Mouse (Mus musculus) midbrain, embryonic 10.5 days (tissue): ENCODE measurements at regions not wholly inside any gene's neighbourhood (a gene's known extent, or its start where the extent isn't known, plus 50 kb on each side); places are given as distances from the start of the nearest gene placed in this dataset.

Experiments
- DNase-seq: peaks from one replicate; pipeline ENCODE4 v3.0.0-alpha.2; 2017; ENCODE audit warnings: low spot score
- H3K27ac ChIP-seq: fragments of 300-500 bp; sonication (generic); replicated peaks from 2 replicates; pipeline ENCODE4 v1.5.1; 2016; ENCODE audit warnings: mild to moderate bottlenecking
- H3K27me3 ChIP-seq: fragments of 300-500 bp; sonication (generic); 2 replicates; pipeline ENCODE4 v1.6.1; 2016; ENCODE audit warnings: low read depth, mild to moderate bottlenecking; ENCODE audit not compliant: poor library complexity, severe bottlenecking
- H3K36me3 ChIP-seq: fragments of 300-500 bp; sonication (generic); 2 replicates; pipeline ENCODE4 v1.6.1; 2016; ENCODE audit warnings: mild to moderate bottlenecking, moderate library complexity
- H3K4me1 ChIP-seq: fragments of 300-500 bp; sonication (generic); 2 replicates; pipeline ENCODE4 v1.6.1; 2016
- H3K4me3 ChIP-seq: fragments of 300-500 bp; sonication (generic); 2 replicates; pipeline ENCODE4 v1.5.1; 2016; ENCODE audit warnings: mild to moderate bottlenecking, moderate library complexity
- H3K9me3 ChIP-seq: fragments of 300-500 bp; sonication (generic); replicated peaks from 2 replicates; pipeline ENCODE4 v1.6.1; 2016; ENCODE audit warnings: mild to moderate bottlenecking
- WGBS: fragments of 180-500 bp; shearing (Covaris S2); methylation state at CpG from one replicate; pipeline ENCODE4 v1.1.7; 2016; 5-methylcytosine and 5-hydroxymethylcytosine counted together

DNA sequence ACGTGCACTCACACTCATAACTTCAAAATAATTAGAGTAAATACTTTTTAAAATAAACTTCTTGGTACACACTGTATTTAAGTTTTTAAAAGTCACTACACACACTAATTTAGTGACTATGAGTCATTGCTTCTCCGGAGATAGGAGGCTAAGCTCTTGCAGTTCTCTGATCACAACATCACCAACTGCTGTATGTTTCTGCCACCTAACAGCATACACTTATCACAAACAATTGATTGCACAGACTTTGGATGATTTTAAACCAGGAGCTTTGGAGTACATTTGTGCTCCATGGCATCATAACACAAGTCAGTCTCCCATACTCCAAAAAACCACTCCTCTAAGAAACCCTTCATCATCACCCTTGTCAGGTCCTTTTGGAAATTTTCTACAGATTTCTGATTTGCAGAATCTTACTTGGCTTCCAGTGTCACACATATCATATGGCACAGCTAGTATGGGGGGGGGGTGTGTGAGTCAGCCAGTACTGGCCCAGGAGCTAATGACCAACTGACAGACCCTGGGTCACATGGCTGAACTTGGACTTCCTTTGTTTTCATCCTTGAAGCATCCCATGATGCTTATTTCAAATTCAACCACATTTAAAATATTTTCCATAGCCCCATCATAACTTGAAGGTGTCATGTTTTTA, 179.1 kb upstream of the Tmtc1 start:
- no peaks in the 10 kb centered on the region for H3K27me3 ChIP-seq
- H3K27ac ChIP-seq = no peak overlapping the region
- H3K36me3 ChIP-seq = no peaks in the 10 kb centered on the region
- DNase-seq = no peak
- no peak overlapping the region for H3K4me3 ChIP-seq
- WGBS = 93% methylated on average over 2 of the region's 2 CpGs
- H3K4me1 ChIP-seq = no peaks in the 10 kb centered on the region
- H3K9me3 ChIP-seq = no peaks in the 10 kb centered on the region

DNA sequence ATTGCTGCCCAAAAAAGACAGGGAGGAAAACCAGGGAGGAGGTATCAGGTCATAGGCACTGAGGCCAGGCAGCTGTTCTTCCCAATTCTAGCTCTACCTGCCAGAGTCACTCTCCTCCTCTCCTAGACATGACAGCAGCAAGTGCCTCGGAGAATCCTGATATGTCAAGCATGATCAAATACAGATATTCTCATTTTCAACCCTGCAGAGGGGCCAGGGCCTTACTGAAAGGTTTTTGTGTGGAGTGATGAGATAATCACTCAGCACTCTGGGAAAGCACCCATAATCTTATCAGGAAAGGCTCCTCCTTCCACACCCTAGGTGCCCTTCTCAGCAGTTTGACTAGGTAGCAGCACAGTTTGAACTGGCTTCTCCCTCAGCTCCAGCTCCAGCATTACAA, 175.8 kb upstream of the Tmtc1 start:
- Histone ChIP-seq H3K4me1 (peaks cover 12% of the 10 kb centered on the region), H3K36me3 (no peaks in the 10 kb centered on the region), H3K9me3 (no peaks in the 10 kb centered on the region), H3K27me3 (no peaks in the 10 kb centered on the region), H3K27ac (no peak overlapping the region), H3K4me3 (no peak overlapping the region)
- 81% methylated on average over 1 of the region's 1 CpGs for WGBS
- DNase-seq = no peak

DNA sequence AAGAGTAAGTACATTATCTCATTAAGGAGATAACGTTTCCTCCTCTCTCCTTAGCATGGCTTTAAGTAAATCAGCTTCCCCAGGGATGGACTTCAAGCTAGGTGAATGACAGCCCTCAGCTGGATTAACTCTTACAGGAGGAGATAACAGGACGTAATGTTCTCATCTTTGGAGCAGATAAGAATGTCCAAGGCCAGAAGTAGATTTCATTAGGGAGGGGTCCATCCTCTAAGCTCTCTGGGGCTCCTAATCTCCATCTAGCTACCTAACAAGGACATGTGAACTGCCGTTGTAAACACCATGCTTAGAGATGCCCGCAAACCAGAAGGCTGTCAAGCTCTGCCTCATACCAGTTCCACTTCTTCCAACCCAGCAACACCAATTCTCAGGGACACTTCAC, 171.7 kb upstream of the Tmtc1 start:
- DNase-seq = no peak
- WGBS = 26% methylated on average over 4 of the region's 4 CpGs
- no peaks in the 10 kb centered on the region for H3K36me3 ChIP-seq

DNA sequence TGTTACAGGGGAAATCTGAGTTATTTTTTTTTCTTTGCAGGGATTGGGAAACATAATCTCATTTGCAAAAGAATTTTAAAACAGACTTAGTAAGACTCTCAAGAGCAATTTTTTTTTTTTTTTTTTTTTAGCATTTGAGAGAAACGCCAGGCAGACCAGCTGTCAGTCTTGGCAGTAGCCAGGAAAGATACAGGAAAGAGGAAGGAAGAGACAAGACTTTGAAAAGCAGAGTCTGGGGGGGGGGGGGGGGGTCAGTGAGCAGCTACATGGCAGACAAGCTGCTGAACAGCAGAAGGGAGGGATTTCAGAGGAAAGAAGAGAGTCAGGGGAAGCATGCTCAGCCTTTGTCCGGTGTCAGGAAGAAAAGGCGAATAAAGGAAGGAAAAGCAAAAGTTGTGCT, 171.3 kb upstream of the Tmtc1 start:
- Histone ChIP-seq H3K27me3 (no peaks in the 10 kb centered on the region), H3K36me3 (no peaks in the 10 kb centered on the region)
- no peak for DNase-seq

More for the DNA sequence above, 171.7 kb upstream of the Tmtc1 start:
- no peaks in the 10 kb centered on the region for H3K27me3 ChIP-seq
- no peaks in the 10 kb centered on the region for H3K9me3 ChIP-seq
- no peak overlapping the region for H3K4me3 ChIP-seq
- 0 out of 2 replicates have a peak overlapping the region, but pooled peaks have one; percentile 33 for H3K27ac ChIP-seq
- H3K4me1 ChIP-seq = peaks cover 15% of the 10 kb centered on the region

DNA sequence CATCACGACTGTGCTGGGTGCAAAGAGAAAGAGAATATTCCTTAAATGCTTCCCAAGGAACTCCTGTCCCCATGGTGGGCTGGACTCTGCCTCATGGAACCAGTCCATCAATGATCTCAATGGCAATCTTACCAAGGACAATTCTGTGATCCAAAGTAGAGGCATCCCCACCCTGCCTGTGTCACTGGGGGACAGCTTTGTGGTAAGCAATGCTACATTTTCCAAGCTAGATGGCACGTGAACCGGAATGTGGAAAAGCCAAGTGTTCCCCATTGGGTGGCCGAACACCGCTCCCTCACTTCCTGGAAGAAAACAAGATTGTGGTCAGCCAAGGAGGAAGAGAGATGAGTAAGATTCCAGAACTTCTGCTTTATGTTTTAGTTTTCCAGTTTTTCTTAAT, 164.7 kb upstream of the Tmtc1 start:
- WGBS = 89% methylated on average over 5 of the region's 5 CpGs

More for the DNA sequence above, 171.3 kb upstream of the Tmtc1 start:
- Histone ChIP-seq H3K4me1 (peaks cover 15% of the 10 kb centered on the region), H3K27ac (no peak overlapping the region), H3K9me3 (no peaks in the 10 kb centered on the region), H3K4me3 (no peak overlapping the region)
- 31% methylated on average over 3 of the region's 3 CpGs for WGBS

DNA sequence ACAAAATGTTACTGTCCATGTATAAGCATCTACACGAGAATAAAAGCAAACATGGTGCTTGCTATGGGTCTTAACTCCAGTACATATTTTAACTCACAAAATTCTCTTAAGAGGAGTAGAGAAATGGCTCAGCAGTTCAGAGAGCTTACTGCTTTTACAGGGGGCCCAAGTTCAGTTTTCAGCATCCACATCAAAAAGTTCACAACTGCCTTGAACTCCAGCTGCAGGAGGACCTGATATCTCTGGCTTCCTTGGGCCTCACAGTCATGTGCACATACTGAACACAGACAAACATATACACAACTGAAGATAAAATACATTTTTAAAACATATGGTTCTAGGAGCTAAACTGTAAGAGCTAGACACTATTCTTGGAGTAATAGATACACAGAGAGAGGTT, 161.0 kb upstream of the Tmtc1 start:
- Histone ChIP-seq H3K4me1 (no peaks in the 10 kb centered on the region), H3K4me3 (no peak overlapping the region), H3K27me3 (no peaks in the 10 kb centered on the region), H3K9me3 (no peaks in the 10 kb centered on the region), H3K27ac (no peak overlapping the region), H3K36me3 (no peaks in the 10 kb centered on the region)
- 89% methylated on average over 1 of the region's 1 CpGs for WGBS
- DNase-seq = no peak

More for the DNA sequence above, 164.7 kb upstream of the Tmtc1 start:
- Histone ChIP-seq H3K27ac (no peak overlapping the region), H3K36me3 (no peaks in the 10 kb centered on the region), H3K27me3 (no peaks in the 10 kb centered on the region), H3K4me1 (no peaks in the 10 kb centered on the region), H3K9me3 (no peaks in the 10 kb centered on the region), H3K4me3 (no peak overlapping the region)
- DNase-seq = no peak

DNA sequence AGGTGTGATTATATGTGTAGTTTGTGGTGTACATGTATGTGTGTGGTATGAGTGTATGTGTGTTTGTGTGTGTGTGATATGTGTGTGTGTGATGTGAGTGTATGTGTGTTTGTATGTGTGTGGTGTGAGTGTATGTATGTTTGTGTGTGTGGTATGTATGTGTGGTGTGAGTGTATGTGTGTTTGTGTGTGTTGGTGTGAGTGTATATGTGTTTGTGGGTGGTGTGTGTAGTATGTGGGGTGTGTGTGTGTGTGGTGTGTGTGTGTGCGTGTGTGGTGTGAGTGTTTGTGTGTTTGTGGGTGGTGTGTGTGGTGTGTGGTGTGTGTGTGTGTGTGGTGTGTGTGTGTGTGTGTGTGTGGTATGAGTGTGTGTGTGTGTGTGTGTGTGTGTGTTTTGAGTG, 160.6 kb upstream of the Tmtc1 start:
- Histone ChIP-seq H3K4me3 (no peak overlapping the region), H3K36me3 (no peaks in the 10 kb centered on the region), H3K27ac (no peak overlapping the region), H3K4me1 (no peaks in the 10 kb centered on the region), H3K27me3 (peaks cover 3% of the 10 kb centered on the region; the same call in 1 of the 2 replicates), H3K9me3 (no peaks in the 10 kb centered on the region)
- no peak for DNase-seq
- 0% methylated on average over 1 of the region's 1 CpGs for WGBS

DNA sequence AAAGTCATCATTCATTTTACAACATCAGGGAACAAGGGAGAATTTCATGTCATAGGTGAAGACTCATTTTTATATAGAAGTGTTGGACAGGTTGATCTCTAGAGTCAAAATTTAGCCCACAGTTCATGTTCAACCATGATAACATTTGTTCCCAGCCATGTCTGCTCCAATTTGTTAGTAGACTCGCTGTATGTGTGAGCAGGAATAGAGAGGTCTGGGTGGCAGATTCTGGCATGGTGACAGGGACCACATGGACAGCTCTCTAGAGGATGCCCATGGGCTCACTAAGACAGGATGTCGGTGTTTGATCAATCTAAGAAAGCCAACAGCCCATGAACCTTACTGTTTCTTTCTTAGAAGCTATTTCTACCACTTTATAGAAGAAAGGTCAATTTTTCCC, 159.7 kb upstream of the Tmtc1 start:
- no peak for DNase-seq
- Histone ChIP-seq H3K36me3 (no peaks in the 10 kb centered on the region), H3K9me3 (no peaks in the 10 kb centered on the region), H3K4me1 (peaks cover 6% of the 10 kb centered on the region), H3K27me3 (peaks cover 8% of the 10 kb centered on the region; the same call in 1 of the 2 replicates), H3K27ac (no peak overlapping the region), H3K4me3 (no peak overlapping the region)
- 82% methylated on average over 2 of the region's 2 CpGs for WGBS

DNA sequence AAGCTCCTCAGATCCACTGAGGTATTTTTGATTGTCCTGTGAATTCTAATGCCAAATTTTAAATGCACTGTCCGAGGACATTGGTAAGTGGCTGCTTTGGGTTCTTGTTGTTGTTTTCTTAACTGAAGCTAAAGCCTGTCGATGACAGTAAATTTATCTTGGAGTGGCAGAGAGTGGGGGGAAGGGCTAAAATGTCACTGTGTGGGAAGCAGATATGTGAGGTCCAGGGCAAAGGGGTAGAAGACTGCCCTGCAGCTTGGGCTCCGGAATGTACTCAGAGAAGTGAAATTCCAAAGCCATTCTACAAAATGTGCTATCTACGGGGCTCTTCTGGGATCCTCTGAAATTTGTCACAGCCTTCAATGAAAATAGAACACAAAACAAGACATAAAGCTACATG, 159.3 kb upstream of the Tmtc1 start:
- no peaks in the 10 kb centered on the region for H3K36me3 ChIP-seq
- H3K27me3 ChIP-seq = peaks cover 8% of the 10 kb centered on the region; the same call in 1 of the 2 replicates
- 86% methylated on average over 4 of the region's 4 CpGs for WGBS
- DNase-seq = no peak
- peaks cover 11% of the 10 kb centered on the region for H3K4me1 ChIP-seq
- no peaks in the 10 kb centered on the region for H3K9me3 ChIP-seq
- H3K27ac ChIP-seq = no peak overlapping the region
- H3K4me3 ChIP-seq = no peak overlapping the region

DNA sequence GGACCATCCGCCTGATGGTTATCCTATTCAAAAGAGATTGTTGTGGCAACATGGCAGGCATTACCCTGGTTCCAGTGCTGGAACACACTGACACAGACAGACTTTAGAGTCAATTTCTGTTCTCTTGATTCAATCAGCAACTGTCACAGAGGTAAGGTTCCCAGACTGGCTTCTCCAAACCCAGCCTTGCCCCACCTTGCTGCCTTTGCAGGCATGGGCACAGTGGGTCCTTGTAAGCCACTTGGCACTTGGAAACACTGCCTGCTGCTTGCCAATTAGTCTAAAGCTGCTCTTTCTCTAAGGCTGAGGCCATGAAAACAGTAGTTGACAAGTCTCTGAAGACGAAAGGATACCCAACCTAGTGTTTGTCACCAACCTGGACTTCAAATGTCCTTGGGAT, 158.7 kb upstream of the Tmtc1 start:
- no peaks in the 10 kb centered on the region for H3K36me3 ChIP-seq
- peaks cover 14% of the 10 kb centered on the region for H3K4me1 ChIP-seq
- DNase-seq = no peak
- no peaks in the 10 kb centered on the region for H3K9me3 ChIP-seq
- H3K27me3 ChIP-seq = peaks cover 8% of the 10 kb centered on the region; the same call in 1 of the 2 replicates
- H3K4me3 ChIP-seq = no peak overlapping the region
- WGBS = 88% methylated on average over 2 of the region's 2 CpGs
- H3K27ac ChIP-seq = no peak overlapping the region

DNA sequence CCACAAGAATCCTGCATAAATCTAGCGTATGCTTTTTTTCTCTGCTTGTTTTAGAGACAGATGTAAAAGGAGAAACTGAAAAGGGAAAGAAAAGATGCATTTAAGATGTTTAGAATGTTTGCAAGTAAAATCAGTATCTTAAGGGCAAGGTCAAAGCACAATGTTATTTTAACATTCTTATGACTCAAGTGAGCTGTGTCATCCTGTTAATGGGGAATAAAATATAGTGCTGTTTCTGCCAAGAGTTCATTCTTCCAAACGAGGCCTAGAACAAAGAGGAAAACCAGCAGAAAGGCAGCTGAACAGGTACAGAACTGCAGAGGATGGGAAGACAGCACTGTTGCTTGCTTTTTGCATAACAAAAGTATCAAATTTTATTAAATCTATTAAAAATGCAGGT, 156.7 kb upstream of the Tmtc1 start:
- H3K27me3 ChIP-seq = peaks cover 8% of the 10 kb centered on the region; the same call in 1 of the 2 replicates
- 70% methylated on average over 2 of the region's 2 CpGs for WGBS

DNA sequence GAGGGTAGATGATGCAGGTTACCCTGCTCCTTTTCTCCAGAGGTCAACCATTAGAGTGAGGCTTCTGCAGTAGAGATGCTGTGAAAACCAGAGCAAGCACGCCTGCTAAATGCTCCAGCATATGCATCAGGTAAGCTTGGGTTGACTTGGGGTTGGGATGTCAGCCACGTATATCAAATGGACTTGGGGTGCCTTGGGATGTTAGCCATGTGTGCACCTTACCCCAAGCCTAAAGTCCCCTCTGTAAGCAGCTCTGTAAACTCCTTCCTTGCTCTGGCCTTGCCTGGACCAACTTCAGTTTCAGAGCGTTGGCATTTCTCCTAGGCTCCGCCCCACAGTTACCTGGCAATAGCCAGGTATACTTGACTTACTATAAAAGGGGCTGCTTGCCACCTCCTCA, 155.3 kb upstream of the Tmtc1 start:
- Histone ChIP-seq H3K36me3 (no peaks in the 10 kb centered on the region), H3K4me3 (no peak overlapping the region), H3K4me1 (peaks cover 14% of the 10 kb centered on the region), H3K9me3 (no peaks in the 10 kb centered on the region), H3K27ac (no peak overlapping the region; the same call in 1 of the 2 replicates), H3K27me3 (peaks cover 8% of the 10 kb centered on the region; the same call in 1 of the 2 replicates)
- DNase-seq = no peak
- 71% methylated on average over 4 of the region's 4 CpGs for WGBS

More for the DNA sequence above, 156.7 kb upstream of the Tmtc1 start:
- DNase-seq = no peak
- H3K36me3 ChIP-seq = no peaks in the 10 kb centered on the region
- no peaks in the 10 kb centered on the region for H3K9me3 ChIP-seq
- no peak overlapping the region for H3K4me3 ChIP-seq
- H3K4me1 ChIP-seq = peaks cover 14% of the 10 kb centered on the region
- no peak overlapping the region for H3K27ac ChIP-seq

DNA sequence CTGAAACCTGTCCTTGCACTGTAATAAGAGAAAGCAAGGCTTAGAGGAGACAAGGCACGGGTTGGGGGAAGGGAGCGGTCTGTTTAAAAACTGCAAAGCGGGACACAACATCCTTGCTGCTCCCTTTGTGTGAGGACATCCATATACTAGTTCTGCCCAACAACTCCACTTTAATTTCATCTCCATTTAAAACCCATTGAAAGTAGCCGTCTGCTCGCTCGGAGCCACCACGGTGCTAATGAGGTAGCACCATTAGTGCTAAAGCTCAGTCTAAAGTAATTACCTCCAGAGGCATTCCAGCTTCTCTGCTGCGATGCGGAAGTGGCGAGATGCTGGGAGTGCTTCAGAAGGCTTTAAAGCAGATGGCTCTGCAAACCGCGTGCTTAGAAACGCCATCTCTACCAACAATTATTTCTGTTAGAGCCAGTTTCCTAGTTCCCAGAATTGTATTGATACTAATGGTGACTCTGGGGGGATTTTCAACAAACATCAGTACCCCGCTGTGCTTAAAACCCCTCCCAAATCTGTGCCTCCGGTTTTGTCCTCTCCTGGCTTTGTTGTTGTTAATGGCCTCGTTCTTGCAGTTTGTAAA, 154.7 kb upstream of the Tmtc1 start:
- no peaks in the 10 kb centered on the region for H3K9me3 ChIP-seq
- 6% methylated on average over 16 of the region's 16 CpGs for WGBS
- H3K27me3 ChIP-seq = peaks cover 8% of the 10 kb centered on the region; the same call in 1 of the 2 replicates
- H3K27ac ChIP-seq = peak overlapping the region; percentile 10
- peak; percentile 42 for DNase-seq
- H3K4me1 ChIP-seq = peaks cover 14% of the 10 kb centered on the region
- H3K4me3 ChIP-seq = peak overlapping the region; percentile 43
- H3K36me3 ChIP-seq = no peaks in the 10 kb centered on the region
